Mouse (Mus musculus) adrenal gland, postnatal 10 days (tissue): ENCODE data around the gene Col23a1. TPM values are rescaled to one million over a fixed set of nuclear protein-coding genes. Genes with fewer than 3 reads are reported as not detected.
"Not testable (repeated sequence)": the region's sequence is repeated elsewhere in the genome, so short reads cannot be mapped to it uniquely, and the experiment has no call there.

Experiments
- DNase-seq: peaks from one replicate; pipeline ENCODE4 v3.0.0; 2021; ENCODE audit warnings: mixed read lengths
- total RNA-seq, 2 experiments: library from RNA; stranded (reverse); gene quantifications; 2 replicates each; pipeline ENCODE4 v1.2.3; 2021

Gene Col23a1
- total RNA-seq, 2 experiments from 2014 or later: 8.6 to 11.0 TPM

- DNase-seq: no peak
These were observed 302.2 kb downstream of the Col23a1 start for GRCm38 (mm10) chr11:51591915-51592314.

GRCm38 (mm10) chr11:51593368-51593767 lies 303.6 kb downstream of the Col23a1 start:
- no peak for DNase-seq

- DNase-seq: no peak
These were observed 304.1 kb downstream of the Col23a1 start for GRCm38 (mm10) chr11:51593849-51594248.

DNA sequence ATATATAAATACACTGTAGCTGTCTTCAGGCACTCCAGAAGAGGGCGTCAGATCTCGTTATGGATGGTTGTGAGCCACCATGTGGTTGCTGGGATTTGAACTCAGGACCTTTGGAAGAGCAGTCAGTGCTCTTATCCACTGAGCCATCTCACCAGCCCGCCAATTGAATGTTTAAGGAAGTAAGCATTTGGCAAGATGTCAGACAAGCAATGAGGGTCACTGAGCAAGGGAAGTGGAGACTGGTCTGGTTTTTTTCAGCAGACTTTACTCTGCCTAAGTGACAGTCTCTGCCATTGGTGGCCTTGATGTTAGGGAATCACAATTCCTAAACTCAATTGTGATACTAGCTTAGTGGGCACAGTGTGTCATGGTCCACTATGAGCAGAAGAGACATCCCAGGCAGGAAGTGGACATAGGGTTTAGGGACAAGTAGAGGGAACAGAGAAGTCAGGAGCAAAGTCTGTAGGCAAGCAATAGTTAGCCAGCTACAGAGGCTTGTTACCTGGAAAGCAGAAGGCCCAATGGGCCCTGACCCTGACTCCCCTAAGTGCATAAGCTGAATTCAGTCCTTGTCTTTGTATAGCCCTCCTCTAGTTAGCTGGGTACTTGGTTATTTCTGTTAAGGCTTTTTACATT lies 305.1 kb downstream of the Col23a1 start:
- no peak for DNase-seq

- no peak for DNase-seq
These were observed 305.9 kb downstream of the Col23a1 start for GRCm38 (mm10) chr11:51595459-51596083.

GRCm38 (mm10) chr11:51597553-51597952 lies 307.8 kb downstream of the Col23a1 start:
- DNase-seq: no peak

- DNase-seq: no peak
These were observed 312.5 kb downstream of the Col23a1 start for GRCm38 (mm10) chr11:51602253-51602652.

DNA sequence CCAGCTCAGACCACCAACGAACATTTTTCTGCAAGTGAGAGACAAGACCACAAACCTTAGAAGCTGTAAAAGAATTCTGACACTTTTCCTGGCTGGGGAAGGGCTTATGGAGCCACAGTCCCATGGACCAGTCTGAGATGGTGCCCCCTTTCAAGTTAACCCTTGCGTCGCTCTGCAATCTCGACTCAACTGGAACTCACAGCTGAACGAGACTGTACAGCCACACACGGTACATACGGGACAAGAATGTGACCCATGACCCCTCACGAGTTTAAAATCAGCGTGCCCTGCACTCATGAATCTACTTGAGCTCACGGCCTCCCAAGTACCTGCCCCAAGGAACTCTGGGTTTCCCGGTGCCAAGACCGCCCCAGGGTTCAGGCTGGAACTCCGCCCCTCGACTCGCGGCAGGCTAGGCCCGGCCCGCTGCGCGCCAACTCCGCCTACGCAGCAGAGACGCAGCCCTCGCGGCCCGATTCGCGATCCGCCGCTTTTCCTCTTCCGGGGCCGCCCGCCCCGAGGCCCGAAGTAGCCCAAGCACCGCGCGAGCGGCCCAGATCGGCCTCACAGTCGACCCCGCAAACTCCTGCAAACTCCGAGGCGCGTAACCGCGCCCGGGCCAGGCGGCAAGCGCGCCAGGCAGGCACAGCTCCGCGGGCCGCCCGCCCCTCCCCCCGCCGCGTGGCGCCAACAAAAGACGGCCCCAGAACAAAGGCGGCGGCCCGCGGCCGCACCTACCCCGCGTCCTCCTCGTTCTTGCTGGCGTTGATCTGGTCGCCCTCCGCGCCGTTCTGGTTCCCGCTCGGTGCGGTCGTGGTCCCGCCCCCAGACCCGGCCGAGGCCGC lies 316.1 kb downstream of the Col23a1 start:
- peak; percentile 94 for DNase-seq

DNA sequence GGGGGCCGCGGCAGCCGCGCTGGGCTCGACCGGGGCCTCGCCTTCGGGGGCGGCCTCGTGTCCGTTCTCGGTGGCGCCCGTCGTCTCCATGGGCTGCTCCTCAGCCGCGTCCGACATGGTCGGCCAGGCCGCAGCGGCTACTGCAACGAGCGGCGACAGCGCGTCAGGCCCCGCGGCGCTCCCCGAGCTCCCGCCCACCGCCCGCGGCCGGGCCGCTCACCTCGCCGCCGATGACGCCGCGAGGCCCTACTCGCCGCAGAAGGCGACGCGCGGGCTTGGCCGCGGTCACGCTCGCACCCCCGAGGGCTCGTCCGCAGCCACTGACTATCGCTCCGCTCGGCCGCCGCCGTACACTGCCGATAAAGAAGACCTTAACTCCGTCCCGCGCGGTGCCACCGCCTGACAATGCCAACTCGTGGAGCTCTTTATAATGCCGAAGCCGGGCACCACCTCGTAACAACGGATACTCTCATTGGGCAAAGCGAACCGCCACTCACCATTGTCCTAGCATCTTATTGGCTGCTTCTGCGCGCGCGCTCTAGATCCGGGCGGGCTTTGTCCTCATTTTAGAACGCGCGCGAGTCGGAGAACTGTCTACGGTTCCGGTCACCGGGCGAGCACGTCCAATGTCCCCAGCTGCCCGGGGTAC lies 316.9 kb downstream of the Col23a1 start, which contains the start of gene Hnrnpab:
TSS of gene Hnrnpab (minus strand) at position 401 of the 649 bp plus-strand sequence.
- peak; percentile 97 for DNase-seq

- no peak for DNase-seq
These were observed 317.5 kb downstream of the Col23a1 start for GRCm38 (mm10) chr11:51607096-51607738.

GRCm38 (mm10) chr11:51609266-51609909 lies 319.7 kb downstream of the Col23a1 start:
- no peak for DNase-seq

GRCm38 (mm10) chr11:51609940-51610339 lies 320.2 kb downstream of the Col23a1 start:
- DNase-seq: not testable (repeated sequence)

GRCm38 (mm10) chr11:51614256-51614655 lies 324.5 kb downstream of the Col23a1 start:
- DNase-seq: no peak

DNA sequence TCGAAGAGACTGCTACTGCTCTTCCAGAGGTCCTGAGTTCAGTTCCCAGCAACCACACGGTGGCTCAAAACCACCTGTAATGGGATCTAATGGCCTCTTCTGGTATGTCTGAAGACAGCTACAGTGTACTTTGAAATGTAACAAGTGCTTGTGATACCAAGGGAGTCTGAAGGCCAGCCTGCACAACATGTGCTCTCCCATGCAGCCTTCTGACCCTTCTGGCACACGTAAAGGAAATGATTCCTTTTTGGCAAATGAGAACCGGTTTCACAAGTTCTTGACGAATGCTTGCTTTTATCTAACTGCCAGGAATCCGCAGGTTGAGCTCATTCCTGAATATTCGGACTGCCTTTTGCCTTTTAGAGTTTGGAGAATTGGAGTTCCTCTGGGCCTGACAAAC lies 325.4 kb downstream of the Col23a1 start:
- no peak for DNase-seq

DNA sequence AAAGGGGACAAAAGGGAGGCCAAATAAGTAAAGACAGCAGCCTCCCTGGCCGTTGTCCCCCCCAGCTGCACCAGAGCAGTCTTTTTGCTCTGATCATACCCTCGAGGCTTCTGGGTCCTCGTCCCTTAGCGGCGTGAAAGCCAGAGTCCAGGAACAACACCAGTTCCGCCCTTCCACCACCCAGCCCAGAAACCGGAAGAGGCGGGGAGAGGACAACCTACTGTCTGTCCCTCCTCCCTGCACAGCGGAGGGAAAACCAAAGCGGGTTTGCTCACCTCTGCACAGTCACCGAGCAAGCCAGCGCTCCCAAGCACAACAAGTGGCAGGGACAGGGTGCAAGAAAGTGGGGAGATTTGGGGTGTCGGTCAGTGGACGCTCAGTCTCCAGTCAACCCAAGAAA lies 325.9 kb downstream of the Col23a1 start:
- DNase-seq: peak; percentile 87

DNA sequence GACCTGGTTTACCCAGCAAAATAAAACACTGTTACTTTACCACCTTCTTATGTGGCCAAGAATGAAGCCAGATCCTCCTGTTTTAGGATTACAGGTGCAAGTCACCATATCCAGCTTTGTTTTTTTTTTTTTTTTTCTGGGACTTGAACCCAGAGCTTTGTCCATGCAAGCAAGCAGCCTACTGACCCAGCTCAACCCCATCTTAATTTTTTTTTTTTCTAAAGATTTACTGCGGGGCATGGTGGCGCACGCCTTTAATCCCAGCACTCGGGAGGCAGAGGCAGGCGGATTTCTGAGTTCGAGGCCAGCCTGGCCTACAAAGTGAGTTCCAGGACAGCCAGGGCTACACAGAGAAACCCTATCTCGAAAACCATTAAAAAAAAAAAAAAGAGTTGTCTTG lies 326.4 kb downstream of the Col23a1 start:
- DNase-seq: not testable (repeated sequence)

DNA sequence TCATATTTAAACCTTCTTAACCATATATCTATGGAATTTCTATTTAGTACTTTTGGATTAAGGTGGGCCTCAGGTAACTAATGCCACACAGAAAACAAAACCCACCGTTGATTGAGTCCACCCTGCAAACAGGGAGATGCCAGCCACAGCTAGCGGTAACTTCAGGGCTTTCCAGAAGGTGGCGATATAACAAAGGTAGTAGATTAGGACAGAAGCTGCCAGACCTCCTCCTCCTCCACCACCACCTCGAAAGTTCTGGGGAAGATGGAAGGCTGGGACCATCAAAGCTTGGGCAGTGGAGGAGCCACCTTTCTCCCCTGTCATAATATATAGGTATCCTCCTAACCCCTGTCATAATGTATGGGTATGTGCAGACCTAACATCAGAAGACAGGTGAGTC lies 328.0 kb downstream of the Col23a1 start:
- peak; percentile 82 for DNase-seq

DNA sequence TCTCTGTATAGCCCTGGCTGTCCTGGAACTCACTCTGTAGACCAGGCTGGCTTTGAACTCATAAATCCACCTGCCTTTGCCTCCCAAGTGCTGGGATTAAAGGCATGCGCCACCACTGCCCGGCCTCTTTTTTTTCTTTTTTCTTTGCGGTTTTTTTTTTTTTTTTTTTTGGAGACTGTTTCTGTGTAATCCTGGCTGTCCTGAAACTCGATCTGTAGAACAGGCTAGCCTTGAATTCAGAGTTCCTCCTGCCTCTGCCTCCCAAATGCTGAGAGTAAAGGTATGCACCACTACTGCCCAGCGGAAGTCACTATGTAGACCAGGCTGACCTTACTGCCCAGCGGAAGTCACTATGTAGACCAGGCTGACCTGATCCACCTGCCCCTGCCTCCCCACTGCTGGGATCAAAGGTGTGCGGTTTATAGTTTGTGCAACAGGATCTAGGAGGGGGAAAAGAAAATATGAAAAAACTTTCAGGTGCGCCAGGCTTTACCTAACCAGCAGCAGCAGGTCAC lies 329.2 kb downstream of the Col23a1 start:
- no peak for DNase-seq

DNA sequence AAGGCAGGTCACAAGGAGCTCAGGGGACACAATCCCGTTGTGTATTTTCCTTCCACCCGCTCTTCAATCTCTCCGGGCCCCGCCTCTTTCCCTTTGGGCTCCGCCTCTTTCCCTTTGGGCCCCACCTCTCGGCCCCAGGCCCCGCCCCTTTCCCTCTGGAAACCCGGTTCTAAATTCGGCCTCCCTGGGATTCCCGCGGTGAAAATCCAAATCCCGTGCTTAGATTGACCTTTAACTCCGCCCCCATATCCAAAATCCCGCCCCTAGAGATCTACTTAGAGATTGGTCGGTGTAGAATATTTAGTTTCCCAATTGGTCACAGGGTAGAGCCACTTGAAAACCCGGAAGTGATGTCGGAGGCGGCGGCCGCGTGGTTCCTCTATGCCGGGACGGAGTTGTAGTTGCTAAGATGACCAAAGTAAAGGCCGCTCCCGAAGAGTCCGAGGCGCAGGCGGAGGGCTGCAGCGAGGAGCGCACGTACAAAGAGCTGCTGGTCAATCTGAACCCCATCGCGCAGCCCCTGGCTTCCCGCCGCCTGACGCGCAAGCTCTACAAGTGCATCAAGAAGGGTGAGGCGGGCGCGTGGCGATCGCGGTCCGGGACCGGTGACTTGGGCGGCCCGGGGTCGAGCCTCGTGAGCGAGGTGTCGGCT lies 329.8 kb downstream of the Col23a1 start, which contains the start of gene Nhp2:
TSS of gene Nhp2 (plus strand) at position 327 of the 652 bp plus-strand sequence.
- peak; percentile 97 for DNase-seq

- no peak for DNase-seq
These were observed 330.4 kb downstream of the Col23a1 start for GRCm38 (mm10) chr11:51620084-51620483.

DNA sequence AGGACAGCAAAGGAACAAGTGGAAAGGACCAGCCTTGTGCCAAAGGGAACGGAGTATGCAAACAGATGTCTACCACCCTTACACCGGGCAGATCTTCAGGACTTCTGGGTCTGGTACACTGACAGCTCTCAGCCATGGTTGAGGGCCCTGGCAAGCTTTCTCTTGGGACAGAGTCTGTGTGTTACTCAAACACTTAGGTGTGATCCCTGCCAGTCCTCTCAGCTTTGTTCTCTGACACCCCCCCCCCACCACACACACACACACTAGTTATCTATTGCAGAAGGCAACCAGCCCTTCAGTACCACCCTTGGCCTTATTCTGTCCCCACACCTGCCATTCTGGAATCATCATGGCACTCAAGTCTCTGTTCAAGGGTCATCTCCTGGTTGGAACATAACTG lies 332.1 kb downstream of the Col23a1 start:
- DNase-seq: no peak
